Mouse (Mus musculus) bone marrow, adult 2 months (tissue): ENCODE measurements at regions not wholly inside any gene's neighbourhood (a gene's known extent, or its start where the extent isn't known, plus 50 kb on each side); places are given as distances from the start of the nearest gene placed in this dataset.

ENCODE experiments used
- CTCF ChIP-seq: fragments of 200-500 bp; IDR thresholded peaks from 2 replicates; pipeline ENCODE4 v1.5.1; 2011; ENCODE audit warnings: low read length, control low read depth; ENCODE audit not compliant: control insufficient read depth, insufficient read depth
- POLR2A ChIP-seq: fragments of 200-500 bp; IDR thresholded peaks from 2 replicates; pipeline ENCODE4 v1.6.1; 2011; ENCODE audit warnings: low read depth, mild to moderate bottlenecking, control low read depth, low read length, borderline replicate concordance; ENCODE audit not compliant: control insufficient read depth

GRCm38 (mm10) chr4:34494961-34495723 is 55.6 kb upstream of the Akirin2 start:
- TF ChIP-seq CTCF (no peak), POLR2A (no peak)
